Mouse (Mus musculus) kidney, adult 11 months (tissue): ENCODE results near the gene Rnaseh2a.
"Not testable (repeated sequence)": the region's sequence is repeated elsewhere in the genome, so short reads cannot be mapped to it uniquely, and the experiment has no call there.

Experiments
- DNase-seq: peaks from one replicate; pipeline ENCODE4 v3.0.0; 2022

Rnaseh2a gene

DNA sequence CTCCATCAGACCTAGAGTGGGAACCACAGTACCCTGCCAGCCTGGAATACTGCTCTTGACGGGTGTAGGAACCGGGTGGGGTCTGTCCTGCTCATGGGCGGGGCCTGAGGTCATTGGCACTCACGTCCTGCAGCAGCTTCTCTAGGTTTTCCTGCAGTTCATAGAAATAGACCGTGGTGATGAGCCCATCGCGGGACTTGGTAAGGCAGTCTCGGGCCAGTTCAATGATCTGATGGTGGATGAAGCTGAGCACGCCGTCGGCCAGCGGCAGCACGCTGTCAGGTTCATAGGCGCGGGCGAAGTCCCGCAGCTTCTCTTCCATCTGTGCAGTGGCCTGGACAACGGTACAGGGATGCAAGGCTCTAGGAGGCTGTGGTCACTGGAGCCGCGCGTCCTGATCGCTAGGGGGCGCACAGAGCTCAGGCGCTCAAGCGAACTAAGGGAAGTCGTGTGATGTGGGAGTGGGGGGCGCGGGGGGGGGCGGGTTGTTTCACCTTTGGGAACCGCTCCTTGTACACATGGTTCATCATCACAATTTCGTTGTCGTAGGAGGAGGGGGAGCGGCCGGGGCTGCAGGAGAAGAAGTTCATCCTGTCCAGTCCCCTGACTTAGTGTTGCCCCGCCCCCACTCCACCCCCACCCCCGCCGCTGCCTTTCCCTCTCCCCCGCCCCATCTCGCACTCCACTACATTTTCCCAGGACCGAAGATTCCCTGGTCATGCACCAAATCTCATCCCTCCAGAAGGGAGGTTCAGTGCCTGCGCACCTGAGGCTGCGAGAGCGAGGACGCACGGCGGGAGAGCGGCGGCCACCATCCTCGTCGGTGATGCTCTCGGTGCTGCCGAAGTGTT is 40.9 kb downstream of the Rnaseh2a start:
- peak; percentile 48 for DNase-seq

DNA sequence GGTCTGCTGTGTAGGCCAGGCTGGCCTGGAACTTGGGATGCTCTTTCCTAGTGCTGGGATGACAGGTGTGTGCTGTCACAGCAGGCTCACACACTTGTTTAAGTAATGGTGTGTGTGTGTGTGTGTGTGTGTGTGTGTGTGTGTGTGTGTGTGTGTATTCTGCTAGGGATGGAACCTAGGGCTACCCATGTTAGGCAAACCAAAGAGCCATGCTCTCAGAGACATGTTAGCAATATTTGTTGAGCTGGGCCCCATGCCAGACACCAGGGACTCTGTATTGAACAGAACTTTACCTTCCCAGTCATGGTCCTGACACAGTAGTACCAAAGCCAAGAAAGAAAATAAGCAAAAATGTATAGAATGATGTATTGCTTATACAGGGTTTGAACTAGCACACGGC is 42.1 kb downstream of the Rnaseh2a start:
- no peak for DNase-seq

DNA sequence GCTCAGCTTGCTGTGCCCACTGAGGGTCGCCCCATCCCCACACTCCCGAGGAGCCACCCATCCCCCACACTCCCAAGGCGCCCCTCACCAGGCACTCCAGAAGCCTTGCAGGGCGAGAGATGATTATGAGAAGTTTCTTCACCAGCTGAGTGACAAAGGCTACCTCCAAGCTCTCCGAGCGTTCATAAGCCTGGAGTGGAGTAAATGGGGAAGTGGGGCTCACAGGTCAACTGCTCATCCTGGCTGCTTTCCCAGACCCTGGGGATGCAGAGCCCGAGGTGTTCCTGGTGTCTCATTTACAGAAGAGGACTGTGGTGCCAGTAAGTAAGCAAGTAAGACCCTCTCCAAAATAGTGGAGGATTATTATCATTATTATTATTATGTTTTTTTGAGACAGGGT is 44.0 kb downstream of the Rnaseh2a start:
- no peak for DNase-seq

DNA sequence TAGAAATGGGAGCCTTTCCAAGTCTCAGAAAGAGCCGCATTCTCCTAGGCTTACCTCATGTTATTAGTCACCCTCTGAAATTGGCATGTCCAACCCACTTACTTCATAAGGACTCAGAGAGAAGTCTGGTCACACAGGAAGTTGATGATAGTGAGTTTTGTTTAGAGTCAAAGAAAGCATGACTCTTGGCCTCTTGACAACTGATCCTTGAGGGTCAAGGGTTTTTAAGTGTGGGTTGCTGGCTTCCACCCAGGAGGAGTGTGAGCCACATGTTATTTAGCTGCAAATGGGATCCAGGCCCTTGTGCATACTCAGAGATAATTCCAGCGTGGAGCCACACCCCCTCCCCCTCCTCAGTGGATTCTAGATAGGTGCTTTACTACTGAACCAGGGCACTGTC is 48.0 kb downstream of the Rnaseh2a start:
- DNase-seq = no peak

DNA sequence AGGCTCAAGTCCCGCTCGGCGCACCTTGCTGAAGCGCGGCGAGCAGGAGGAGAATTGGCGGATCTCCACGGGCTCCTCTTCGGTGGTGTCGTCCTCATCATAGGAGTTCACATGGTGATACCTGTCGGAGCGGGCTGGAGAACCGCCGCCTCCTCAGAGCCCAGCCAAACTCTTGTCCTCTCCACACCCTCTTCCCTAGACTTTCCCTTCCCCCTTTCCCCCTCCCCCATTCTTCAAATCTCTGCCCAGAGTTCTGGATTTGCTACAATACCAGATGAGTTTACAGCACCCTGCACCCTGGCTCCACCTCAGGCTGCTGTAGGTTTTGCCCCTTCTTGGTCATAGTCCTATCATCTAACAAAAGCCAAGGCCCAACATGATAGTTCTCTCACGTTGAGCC is 50.9 kb downstream of the Rnaseh2a start:
- DNase-seq = no peak

DNA sequence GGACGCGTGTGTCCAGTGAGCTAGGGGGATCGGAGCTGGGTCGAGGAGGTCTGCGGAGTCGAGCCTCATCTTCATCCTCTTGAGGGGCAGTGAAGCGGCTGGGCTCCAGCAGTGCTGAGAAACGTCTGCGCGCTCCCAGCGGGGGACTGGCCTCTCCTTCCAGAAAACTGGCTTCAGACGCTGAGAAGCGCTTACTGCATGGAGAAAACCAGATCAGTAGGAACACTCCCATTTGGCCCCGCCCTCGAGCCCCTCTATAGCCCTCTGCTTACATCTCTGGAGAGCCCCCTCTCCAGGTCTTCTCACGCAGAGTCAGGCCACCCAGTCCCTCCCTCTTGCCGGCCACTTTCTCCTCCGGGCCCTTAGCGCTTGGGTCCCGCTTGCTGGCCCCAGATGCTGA is 51.8 kb downstream of the Rnaseh2a start:
- DNase-seq = no peak

GRCm38 (mm10) chr8:84915269-84915668 is 54.3 kb downstream of the Rnaseh2a start:
- DNase-seq = no peak

DNA sequence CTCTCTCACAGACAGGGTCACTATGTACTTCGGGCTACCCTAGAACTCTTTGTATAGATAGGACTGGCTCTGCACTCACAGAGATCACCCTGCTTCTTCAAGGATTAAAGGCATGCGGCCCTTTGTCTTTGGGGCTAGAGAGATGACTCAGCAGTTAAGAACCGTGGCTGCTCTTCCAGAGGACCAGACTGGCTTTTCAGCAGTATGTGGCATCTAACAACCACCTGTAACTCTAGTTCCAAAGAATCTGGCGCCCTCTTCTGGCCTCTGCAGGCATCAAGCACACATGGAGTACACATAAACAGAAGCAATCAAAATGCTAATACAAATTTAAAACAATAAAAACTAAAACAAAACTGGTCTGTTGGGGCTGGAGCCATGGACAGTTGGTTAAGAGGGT is 55.6 kb downstream of the Rnaseh2a start:
- DNase-seq = no peak

GRCm38 (mm10) chr8:84913502-84913900 is 56.1 kb downstream of the Rnaseh2a start:
- DNase-seq = no peak

GRCm38 (mm10) chr8:84912895-84913501 is 56.6 kb downstream of the Rnaseh2a start:
- DNase-seq = peak; percentile 83

DNA sequence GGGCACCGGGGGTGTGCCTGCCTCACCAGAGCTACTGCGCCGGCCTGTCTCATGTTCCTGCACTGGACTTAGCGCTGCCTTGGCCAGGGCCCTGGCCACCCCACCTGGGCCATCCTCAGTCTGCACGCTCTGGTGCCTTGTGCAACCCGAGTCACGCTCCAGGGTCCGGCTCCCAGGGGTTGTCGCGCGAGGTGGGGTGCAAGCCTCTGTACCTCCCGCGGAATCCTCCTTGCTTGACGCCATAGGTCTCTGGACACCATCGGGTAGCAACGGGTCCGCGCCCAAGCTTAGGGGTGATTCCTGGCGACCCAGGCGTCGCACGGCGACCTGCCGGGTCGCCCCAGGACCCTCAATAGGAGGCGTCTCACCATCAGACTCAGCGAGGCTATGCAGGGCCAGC is 57.2 kb downstream of the Rnaseh2a start:
- DNase-seq = no peak

DNA sequence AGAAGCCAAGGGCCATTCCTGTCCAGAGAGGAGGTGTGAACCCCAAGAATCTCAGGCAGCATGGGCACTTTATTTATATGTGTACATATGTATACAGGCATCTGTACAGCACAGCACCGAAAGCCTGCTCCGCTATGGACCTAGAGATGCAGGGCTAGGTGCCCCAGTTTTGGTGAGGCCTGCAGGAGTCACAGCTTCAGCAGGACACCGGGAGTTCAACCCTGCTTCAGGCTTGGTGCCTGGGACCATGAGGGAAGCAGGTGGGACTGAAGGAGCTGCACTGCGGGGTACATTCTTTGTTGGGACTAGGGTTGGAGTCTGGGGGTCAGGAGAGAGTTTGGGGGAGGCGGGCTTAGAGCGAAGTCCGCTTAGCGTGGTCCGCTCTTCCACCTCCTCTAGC is 57.7 kb downstream of the Rnaseh2a start:
- no peak for DNase-seq

DNA sequence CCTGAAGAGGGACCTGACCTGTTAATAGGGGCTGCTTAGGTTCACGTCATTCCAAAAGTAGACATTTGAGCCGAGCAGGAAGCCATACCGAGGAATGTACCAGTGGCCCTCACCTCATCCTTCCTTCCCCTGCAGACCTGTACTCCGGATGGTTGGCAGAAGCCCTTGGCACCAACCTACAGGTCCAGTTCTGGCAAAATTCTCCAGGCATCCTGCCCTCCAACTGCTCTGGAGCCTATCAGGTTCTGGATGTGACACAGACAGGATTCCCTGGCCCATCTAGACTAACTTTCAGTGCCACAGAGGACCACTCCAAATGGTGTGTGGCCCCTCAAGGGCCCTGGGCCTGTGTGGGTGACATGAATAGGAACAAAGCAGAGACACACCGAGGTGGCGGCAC is 59.0 kb downstream of the Rnaseh2a start:
- no peak for DNase-seq

GRCm38 (mm10) chr8:84909949-84910348 is 59.6 kb downstream of the Rnaseh2a start:
- DNase-seq = no peak

GRCm38 (mm10) chr8:84909162-84909767 is 60.3 kb downstream of the Rnaseh2a start:
- DNase-seq = no peak

DNA sequence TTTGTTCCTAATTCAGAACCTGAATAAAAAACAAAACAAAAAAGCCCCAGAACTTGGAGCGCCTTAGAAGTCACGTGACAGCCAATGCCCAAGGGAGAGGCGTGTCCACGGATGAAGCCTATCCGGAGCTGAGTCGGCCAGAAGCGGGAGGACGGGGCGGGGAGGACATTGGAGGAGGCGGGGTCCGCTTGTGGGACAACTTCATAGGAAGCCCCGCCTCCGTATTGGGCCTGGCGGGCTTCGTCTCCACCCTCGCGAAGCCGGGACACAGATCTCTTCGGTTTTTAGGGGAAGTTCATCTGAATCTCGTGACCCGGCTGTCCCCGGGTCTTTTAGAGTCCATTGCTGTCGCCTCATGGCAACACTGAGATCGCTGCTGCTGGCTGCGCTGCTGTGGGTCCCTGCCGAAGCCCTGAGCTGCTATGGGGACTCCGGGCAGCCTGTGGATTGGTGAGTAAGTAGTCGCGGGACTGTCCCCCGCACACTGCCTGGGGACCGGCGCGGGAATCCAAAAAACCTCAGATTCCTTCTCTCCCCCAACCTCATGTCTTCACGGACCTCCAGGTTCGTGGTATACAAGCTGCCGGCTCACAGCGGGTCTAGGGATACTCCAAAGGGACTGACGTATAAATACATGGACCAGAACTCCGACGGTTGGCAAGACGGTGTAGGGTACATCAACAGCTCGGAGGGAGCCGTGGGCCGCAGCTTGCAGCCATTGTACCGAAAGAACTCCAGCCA is 61.0 kb downstream of the Rnaseh2a start, which contains the start of gene Dnase2a:
Gene Dnase2a (plus strand): TSS at position 140 of the 741 bp plus-strand sequence.
- peak; percentile 97 for DNase-seq

- not testable (repeated sequence) for DNase-seq
Measured at GRCm38 (mm10) chr8:84907979-84908378, 61.6 kb downstream of the Rnaseh2a start.

DNA sequence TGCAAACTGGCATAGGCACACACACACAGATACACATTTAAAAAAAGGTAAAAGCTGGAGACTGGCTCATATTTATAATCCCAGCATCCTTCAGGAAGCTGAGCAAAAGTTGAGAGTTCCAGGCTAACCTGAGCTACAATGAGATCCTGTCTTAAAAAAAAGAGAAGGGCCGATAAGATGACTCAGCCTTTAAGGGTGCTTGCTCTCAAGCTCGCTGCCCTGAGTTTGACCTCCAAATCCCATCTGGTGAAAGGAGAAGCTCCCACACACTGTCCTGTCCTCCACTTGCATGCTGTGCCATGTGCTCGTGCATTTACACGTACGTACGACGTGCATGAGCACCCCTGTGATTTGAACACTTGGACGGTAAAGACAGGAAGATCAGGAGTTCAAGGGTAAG is 62.1 kb downstream of the Rnaseh2a start:
- no peak for DNase-seq

- DNase-seq = no peak
Measured at GRCm38 (mm10) chr8:84907037-84907436, 62.5 kb downstream of the Rnaseh2a start.
